Mouse (Mus musculus) MN1 (cell line): ENCODE measurements around the gene Tspan7.

Experiments used
- DNase-seq: peaks from one replicate; pipeline ENCODE4 v3.0.0-alpha.2; 2016; ENCODE audit warnings: low spot score

Gene Tspan7

GRCm38 (mm10) chrX:10484872-10485569 is at the start of gene Tspan7:
Gene Tspan7, plus strand, starts transcription at chrX:10485158.
- DNase-seq: peak; percentile 58

- DNase-seq: no peak
Measured at GRCm38 (mm10) chrX:10449323-10449980, 35.5 kb upstream of the Tspan7 start.

DNA sequence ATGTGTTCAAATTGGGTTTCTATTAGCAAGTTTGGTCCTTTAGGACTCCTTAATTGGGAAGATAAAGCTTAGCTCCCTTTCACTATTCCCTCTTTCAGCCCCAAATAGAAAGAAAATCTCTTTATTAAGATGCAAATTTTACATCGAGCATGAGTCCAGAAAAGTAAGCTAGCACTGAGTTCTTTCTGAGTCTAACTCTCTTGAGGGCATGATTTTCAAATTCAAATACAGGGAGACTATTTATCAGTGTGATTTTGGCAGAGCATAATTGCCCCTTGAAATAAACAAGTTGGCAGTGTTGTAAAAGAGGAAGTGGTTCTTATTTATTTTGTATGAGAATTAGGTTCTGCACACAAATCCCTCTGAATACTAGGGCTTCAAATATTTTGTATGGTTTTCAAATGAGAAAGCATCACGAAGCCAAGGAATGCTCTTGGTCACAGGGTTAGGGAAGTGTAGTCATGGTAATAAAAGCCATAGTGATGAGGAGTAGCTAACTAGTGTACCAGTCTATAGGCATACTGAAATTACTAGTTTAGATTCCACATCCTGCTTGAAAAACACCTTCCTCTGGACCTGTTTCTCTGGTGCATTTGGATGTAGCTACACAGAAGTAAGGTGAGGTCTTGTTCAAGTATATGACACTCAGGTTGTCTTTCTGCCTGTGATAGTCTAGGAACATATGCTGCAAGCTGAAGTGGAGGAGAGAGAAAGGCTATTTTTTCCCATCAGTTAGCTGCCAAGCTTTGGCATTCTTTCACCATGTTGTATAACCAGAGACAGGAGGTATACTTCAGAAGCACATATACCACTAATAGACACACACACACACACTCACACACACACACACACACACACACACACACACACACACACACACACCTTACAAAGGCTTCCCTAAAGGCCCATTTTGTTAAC is 34.6 kb upstream of the Tspan7 start:
- no peak for DNase-seq

DNA sequence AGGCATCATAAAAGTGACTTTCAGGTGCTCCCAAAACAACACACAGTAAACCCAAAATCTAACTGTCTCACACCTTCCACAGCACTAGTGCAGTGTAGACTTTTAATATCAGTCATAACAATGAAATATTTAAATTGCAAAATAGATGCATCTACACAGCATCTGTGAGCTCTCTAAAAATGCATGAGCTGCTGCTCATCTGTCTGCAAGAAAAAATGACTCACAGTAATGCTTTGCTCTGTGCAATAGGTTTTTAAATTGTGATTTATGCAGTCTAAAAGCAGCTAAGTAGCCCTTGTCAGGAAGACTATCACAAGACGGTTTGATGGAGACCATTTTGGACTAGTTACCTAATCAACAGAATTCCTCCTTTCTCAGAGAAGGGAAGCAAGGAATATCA is 31.2 kb upstream of the Tspan7 start:
- no peak for DNase-seq

DNA sequence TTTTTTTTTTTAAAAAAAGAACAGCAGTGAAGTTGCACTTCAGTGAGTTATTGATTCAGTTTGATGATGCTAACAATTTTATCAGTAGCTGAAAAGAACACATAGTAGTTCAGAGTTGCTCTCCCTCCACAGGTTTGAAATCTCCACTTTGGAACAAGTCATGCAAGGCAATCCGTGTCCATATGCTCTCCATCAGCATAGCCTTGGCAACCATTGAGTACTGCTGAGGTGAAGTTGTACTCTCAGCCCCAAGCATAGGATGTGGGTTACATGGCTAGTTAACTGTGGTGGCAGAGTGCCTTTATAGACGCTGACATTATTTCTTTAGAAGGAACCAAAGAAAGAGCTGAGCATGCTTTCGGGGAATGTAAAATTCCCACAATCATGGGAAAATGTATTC is 27.7 kb upstream of the Tspan7 start:
- no peak for DNase-seq

DNA sequence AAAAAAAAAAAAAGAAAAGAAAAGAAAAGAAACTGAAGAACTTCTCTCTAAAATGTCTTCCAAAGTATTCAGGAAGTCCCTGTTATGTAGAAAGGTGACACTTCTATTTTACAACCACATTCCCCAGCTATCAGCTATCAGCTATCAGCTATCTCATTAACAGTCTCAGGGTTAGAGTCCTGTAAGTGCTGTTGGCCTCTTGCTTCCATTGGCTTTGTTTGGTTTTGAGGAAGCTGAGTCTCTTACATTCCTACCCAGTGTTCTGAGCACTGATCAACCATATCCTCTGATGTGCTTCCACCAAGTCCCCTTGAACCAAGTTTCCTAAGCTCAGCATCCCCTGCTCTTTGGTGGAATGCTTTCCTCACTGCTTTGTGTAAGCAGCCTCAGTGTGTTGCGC is 7.9 kb upstream of the Tspan7 start:
- DNase-seq: no peak

GRCm38 (mm10) chrX:10479031-10479886 is 5.7 kb upstream of the Tspan7 start:
- DNase-seq: no peak

- no peak for DNase-seq
Measured at GRCm38 (mm10) chrX:10479943-10480342, 5.0 kb upstream of the Tspan7 start.

GRCm38 (mm10) chrX:10485664-10486211 is 780 bp downstream of the Tspan7 start:
- peak; percentile 80 for DNase-seq

DNA sequence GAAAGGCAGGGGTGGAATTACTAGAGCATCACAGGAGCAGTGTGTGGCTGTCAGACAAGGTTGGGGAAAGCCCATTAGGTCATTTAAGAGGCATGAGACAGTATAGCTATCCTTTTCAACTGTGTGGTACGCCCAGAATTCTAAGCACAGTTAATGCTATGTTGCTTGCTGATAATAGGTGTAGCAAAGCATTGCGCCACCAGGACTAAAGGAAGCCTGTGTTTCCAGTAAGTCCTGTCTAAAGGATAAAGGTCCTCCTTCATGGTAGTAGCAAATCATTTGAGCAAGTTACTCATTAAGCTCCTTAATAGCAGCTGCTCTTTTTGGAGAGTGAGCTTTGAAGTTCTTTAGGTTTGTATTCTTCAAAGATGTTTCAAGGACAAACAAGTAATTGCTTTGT is 13.6 kb downstream of the Tspan7 start:
- no peak for DNase-seq

DNA sequence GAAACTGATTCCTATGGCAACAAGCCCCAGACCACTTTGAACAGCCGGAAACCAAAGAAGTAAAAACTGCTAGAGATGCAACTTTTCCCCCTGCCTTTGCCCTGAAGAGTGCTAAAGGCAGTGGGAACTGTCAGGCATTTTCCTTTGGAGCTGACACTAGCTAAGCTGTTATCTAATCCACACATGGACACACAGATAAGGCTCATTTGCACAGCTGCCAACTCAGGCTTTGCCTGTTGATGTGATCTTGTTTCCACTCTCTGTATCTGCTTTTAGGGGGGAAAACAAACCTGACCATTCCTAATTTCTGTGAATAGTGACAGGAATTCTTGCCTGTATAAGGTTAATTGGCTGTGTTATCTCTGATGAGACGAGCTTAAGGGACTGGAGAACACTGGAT is 17.7 kb downstream of the Tspan7 start:
- peak; percentile 26 for DNase-seq

DNA sequence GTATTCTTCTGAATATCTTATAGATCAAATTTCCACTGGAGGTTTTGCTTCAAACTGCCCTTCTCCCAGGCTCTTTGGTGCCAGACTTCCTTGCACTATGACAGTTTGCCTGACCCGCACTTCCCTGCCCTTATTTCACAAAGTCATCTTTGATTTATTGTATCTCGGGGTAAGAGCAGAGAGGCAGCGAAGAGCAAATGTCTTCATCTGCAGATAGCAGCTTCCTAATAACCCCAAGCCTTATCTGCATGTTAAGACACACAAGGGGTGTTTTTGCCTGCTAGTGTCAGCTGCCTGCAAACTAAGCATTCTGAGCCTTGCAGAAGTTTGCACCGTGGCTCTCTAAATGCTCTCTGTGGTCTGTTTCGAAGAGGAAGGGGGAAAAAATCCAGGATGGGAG is 29.5 kb downstream of the Tspan7 start:
- no peak for DNase-seq

- peak; percentile 59 for DNase-seq
Measured at GRCm38 (mm10) chrX:10514971-10515370, 30.0 kb downstream of the Tspan7 start.

- DNase-seq: no peak
Measured at GRCm38 (mm10) chrX:10516448-10516847, 31.5 kb downstream of the Tspan7 start.

DNA sequence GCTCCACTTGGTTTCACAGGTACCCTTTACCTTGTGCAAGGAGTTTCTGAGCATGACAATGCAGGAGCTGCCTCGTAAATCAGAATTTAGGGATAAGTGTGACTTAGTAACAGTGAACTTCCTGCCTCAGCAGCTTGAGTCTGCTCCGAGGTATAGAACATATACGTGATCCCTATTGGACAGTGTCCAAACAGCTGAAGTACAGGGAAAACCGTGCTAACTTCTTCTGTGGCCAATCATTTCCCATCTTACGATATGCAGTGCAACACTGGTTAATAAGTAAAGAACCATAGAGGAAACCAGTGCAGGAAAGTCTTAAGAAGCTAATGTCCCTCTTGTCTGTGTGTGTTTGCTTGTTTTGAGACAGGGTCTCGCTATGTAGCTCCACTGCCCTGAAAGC is 32.0 kb downstream of the Tspan7 start:
- no peak for DNase-seq

DNA sequence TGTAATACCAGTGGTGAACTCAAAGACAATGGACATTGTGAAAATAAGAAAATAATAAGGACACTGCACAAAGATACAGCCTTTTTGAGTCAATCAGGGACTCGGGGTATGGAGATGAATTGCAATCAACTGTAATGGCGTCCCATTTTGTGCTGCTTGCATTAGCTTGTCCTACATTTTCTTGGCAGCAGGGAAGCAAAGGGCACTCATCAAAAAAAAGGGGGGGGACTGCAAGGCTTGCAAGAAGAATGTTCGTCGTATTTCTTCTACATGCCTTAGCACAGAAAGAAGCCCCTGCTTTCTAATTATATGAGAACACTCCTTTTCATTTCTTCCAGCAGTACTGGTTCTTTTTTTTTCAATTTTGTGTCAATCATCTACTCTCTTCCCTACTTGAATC is 32.8 kb downstream of the Tspan7 start:
- no peak for DNase-seq

GRCm38 (mm10) chrX:10518510-10518909 is 33.6 kb downstream of the Tspan7 start:
- no peak for DNase-seq

GRCm38 (mm10) chrX:10535450-10535849 is 50.5 kb downstream of the Tspan7 start:
- no peak for DNase-seq

DNA sequence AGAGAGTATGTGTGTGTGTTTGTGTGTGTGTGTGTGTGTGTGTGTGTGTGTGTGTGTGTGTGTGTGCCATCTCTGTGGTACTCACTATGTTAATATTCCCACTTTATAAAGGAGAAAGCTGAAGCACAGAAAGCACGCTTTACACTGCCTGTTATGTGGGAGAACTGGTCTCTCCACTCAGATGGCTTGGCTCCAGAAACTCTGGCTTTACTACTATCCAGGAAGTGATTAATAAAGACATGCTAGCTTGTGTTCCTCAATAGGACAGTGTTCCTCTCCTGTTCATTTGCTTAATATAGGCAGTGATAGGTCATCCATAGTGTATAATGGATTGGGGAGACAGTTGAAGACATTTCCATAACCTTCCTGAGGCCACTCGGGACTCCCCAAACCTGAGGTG is 54.1 kb downstream of the Tspan7 start:
- DNase-seq: no peak

- DNase-seq: no peak
Measured at GRCm38 (mm10) chrX:10539482-10540166, 54.7 kb downstream of the Tspan7 start.

- DNase-seq: no peak
Measured at GRCm38 (mm10) chrX:10546840-10547239, 61.9 kb downstream of the Tspan7 start.
